Mouse (Mus musculus): Measurements from ENCODE around the gene Spint1. TPM values are rescaled to one million over a fixed set of nuclear protein-coding genes. Genes with fewer than 3 reads are reported as not detected.

The Spint1 gene
- total and polyA plus RNA-seq, 3 experiments, result 0.55 TPM; not detected in 2

- Histone ChIP-seq H3K9me3 (replicated peaks) (no peaks in the 10 kb centered on the region), H3K27me3 (ENCODE audit: insufficient read depth, low read length) (no peaks in the 10 kb centered on the region), H3K36me3 (replicated peaks) (peaks cover 90% of the 10 kb centered on the region), H3K4me1 (ENCODE audit: insufficient read depth, low read depth, low read length) (peaks cover 63% of the 10 kb centered on the region), H3K4me3 (ENCODE audit: low read depth, low read length) (no peak overlapping the region; the same call in 1 of the 2 replicates)
- DNase-seq (ENCODE audit: low spot score), result no peak
- no peak for TF ChIP-seq TAL1 (conservative IDR thresholded peaks at IDR 0.05; ENCODE audit: low read depth, low read length)
- TF ChIP-seq POLR2AphosphoS5 (IDR thresholded peaks at IDR 0.05; ENCODE audit: insufficient replicate concordance, low read depth, low read length), result no peak
- no peak for TF ChIP-seq GATA1 (IDR thresholded peaks at IDR 0.05; ENCODE audit: borderline replicate concordance, low read length)
- no peak for ATAC-seq (ENCODE audit: extremely low read depth, insufficient number of reproducible peaks, low FRiP score, poor library complexity, severe bottlenecking)
Measured at GRCm38 (mm10) chr2:119293776-119294390, 56.7 kb downstream of the Spint1 start.

- Histone ChIP-seq H3K27me3 (ENCODE audit: insufficient read depth, low read length) (no peaks in the 10 kb centered on the region), H3K36me3 (replicated peaks) (peaks cover 95% of the 10 kb centered on the region), H3K9me3 (replicated peaks) (no peaks in the 10 kb centered on the region), H3K4me1 (ENCODE audit: insufficient read depth, low read depth, low read length) (peaks cover 67% of the 10 kb centered on the region), H3K4me3 (ENCODE audit: low read depth, low read length) (peak overlapping the region; percentile 42; the same call in 1 of the 2 replicates)
- ATAC-seq (ENCODE audit: extremely low read depth, insufficient number of reproducible peaks, low FRiP score, poor library complexity, severe bottlenecking) (no peak), DNase-seq (ENCODE audit: low spot score) (no peak)
- no peak for TF ChIP-seq CTCF (IDR thresholded peaks at IDR 0.05; ENCODE audit: low read depth, low read length)
- no peak for TF ChIP-seq GATA2 (IDR thresholded peaks at IDR 0.05; ENCODE audit: borderline replicate concordance, low read depth, low read length)
- no peak for TF ChIP-seq POLR2AphosphoS5 (IDR thresholded peaks at IDR 0.05; ENCODE audit: insufficient replicate concordance, low read depth, low read length)
- TF ChIP-seq TAL1 (conservative IDR thresholded peaks at IDR 0.05; ENCODE audit: low read depth, low read length), result no peak
- TF ChIP-seq GATA1 (IDR thresholded peaks at IDR 0.05; ENCODE audit: borderline replicate concordance, low read length), result no peak
Measured at GRCm38 (mm10) chr2:119294411-119294810, 57.2 kb downstream of the Spint1 start.

- no peak for ATAC-seq (ENCODE audit: extremely low read depth, insufficient number of reproducible peaks, low FRiP score, poor library complexity, severe bottlenecking)
- peaks cover 94% of the 10 kb centered on the region for H3K36me3 ChIP-seq (replicated peaks)
- DNase-seq (ENCODE audit: low spot score), result no peak
Measured at GRCm38 (mm10) chr2:119296756-119297155, 59.6 kb downstream of the Spint1 start.

GRCm38 (mm10) chr2:119297506-119297905 lies 60.3 kb downstream of the Spint1 start:
- H3K27me3 ChIP-seq (ENCODE audit: insufficient read depth, low read length), result no peaks in the 10 kb centered on the region
- ATAC-seq (ENCODE audit: extremely low read depth, insufficient number of reproducible peaks, low FRiP score, poor library complexity, severe bottlenecking) (no peak), DNase-seq (ENCODE audit: low spot score) (no peak)
- H3K4me3 ChIP-seq (ENCODE audit: low read depth, low read length), result no peak overlapping the region
- peaks cover 83% of the 10 kb centered on the region for H3K4me1 ChIP-seq (ENCODE audit: insufficient read depth, low read depth, low read length)
- H3K36me3 ChIP-seq (replicated peaks), result peaks cover 91% of the 10 kb centered on the region
- H3K9me3 ChIP-seq (replicated peaks), result no peaks in the 10 kb centered on the region
- TF ChIP-seq CTCF (IDR thresholded peaks at IDR 0.05; ENCODE audit: low read depth, low read length), result no peak
- TF ChIP-seq POLR2AphosphoS5 (IDR thresholded peaks at IDR 0.05; ENCODE audit: insufficient replicate concordance, low read depth, low read length), result no peak
- TF ChIP-seq GATA1 (IDR thresholded peaks at IDR 0.05; ENCODE audit: borderline replicate concordance, low read length), result no peak
- no peak for TF ChIP-seq GATA2 (IDR thresholded peaks at IDR 0.05; ENCODE audit: borderline replicate concordance, low read depth, low read length)
- TF ChIP-seq TAL1 (conservative IDR thresholded peaks at IDR 0.05; ENCODE audit: low read depth, low read length), result no peak

More at GRCm38 (mm10) chr2:119296756-119297155, 59.6 kb downstream of the Spint1 start:
- peaks cover 76% of the 10 kb centered on the region for H3K4me1 ChIP-seq (ENCODE audit: insufficient read depth, low read depth, low read length)
- TF ChIP-seq POLR2AphosphoS5 (IDR thresholded peaks at IDR 0.05; ENCODE audit: insufficient replicate concordance, low read depth, low read length) (no peak), TAL1 (conservative IDR thresholded peaks at IDR 0.05; ENCODE audit: low read depth, low read length) (no peak), CTCF (IDR thresholded peaks at IDR 0.05; ENCODE audit: low read depth, low read length) (no peak), GATA2 (IDR thresholded peaks at IDR 0.05; ENCODE audit: borderline replicate concordance, low read depth, low read length) (no peak), GATA1 (IDR thresholded peaks at IDR 0.05; ENCODE audit: borderline replicate concordance, low read length) (no peak)
- no peaks in the 10 kb centered on the region for H3K9me3 ChIP-seq (replicated peaks)
- no peaks in the 10 kb centered on the region for H3K27me3 ChIP-seq (ENCODE audit: insufficient read depth, low read length)
- no peak overlapping the region for H3K4me3 ChIP-seq (ENCODE audit: low read depth, low read length)

GRCm38 (mm10) chr2:119298330-119298729 lies 61.2 kb downstream of the Spint1 start:
- TF ChIP-seq CTCF (IDR thresholded peaks at IDR 0.05; ENCODE audit: low read depth, low read length), result no peak
- no peak for TF ChIP-seq TAL1 (conservative IDR thresholded peaks at IDR 0.05; ENCODE audit: low read depth, low read length)
- no peak for TF ChIP-seq GATA2 (IDR thresholded peaks at IDR 0.05; ENCODE audit: borderline replicate concordance, low read depth, low read length)
- TF ChIP-seq POLR2AphosphoS5 (IDR thresholded peaks at IDR 0.05; ENCODE audit: insufficient replicate concordance, low read depth, low read length), result no peak
- no peak for ATAC-seq (ENCODE audit: extremely low read depth, insufficient number of reproducible peaks, low FRiP score, poor library complexity, severe bottlenecking)
- no peak for DNase-seq (ENCODE audit: low spot score)

GRCm38 (mm10) chr2:119298839-119299238 lies 61.7 kb downstream of the Spint1 start:
- Histone ChIP-seq H3K9me3 (replicated peaks) (no peaks in the 10 kb centered on the region), H3K36me3 (replicated peaks) (peaks cover 81% of the 10 kb centered on the region), H3K4me1 (ENCODE audit: insufficient read depth, low read depth, low read length) (peaks cover 86% of the 10 kb centered on the region), H3K4me3 (ENCODE audit: low read depth, low read length) (no peak overlapping the region), H3K27me3 (ENCODE audit: insufficient read depth, low read length) (no peaks in the 10 kb centered on the region)
- ATAC-seq (ENCODE audit: extremely low read depth, insufficient number of reproducible peaks, low FRiP score, poor library complexity, severe bottlenecking) (no peak), DNase-seq (ENCODE audit: low spot score) (no peak)
- TF ChIP-seq POLR2AphosphoS5 (IDR thresholded peaks at IDR 0.05; ENCODE audit: insufficient replicate concordance, low read depth, low read length), result no peak
- TF ChIP-seq TAL1 (conservative IDR thresholded peaks at IDR 0.05; ENCODE audit: low read depth, low read length), result no peak
- TF ChIP-seq GATA1 (IDR thresholded peaks at IDR 0.05; ENCODE audit: borderline replicate concordance, low read length), result no peak
- TF ChIP-seq CTCF (IDR thresholded peaks at IDR 0.05; ENCODE audit: low read depth, low read length), result no peak
- TF ChIP-seq GATA2 (IDR thresholded peaks at IDR 0.05; ENCODE audit: borderline replicate concordance, low read depth, low read length), result no peak

More at GRCm38 (mm10) chr2:119298330-119298729, 61.2 kb downstream of the Spint1 start:
- peaks cover 85% of the 10 kb centered on the region for H3K4me1 ChIP-seq (ENCODE audit: insufficient read depth, low read depth, low read length)
- H3K27me3 ChIP-seq (ENCODE audit: insufficient read depth, low read length), result no peaks in the 10 kb centered on the region
- H3K36me3 ChIP-seq (replicated peaks), result peaks cover 86% of the 10 kb centered on the region
- no peak overlapping the region for H3K4me3 ChIP-seq (ENCODE audit: low read depth, low read length)
- no peaks in the 10 kb centered on the region for H3K9me3 ChIP-seq (replicated peaks)

Other genes with a start within 250 kb of the Spint1 start
- 18.5 and 27.3 TPM in 2 replicates for gene Ccdc32, start 208.0 kb upstream of the Spint1 start, total RNA-seq (2014; fragmentation: Nextera tagmentation)
- 28.1 and 33.0 TPM in 2 replicates for gene Ccdc32, start 208.0 kb upstream of the Spint1 start, total RNA-seq (2017)
- 13.7 and 20.1 TPM in 2 replicates for gene Ccdc32, start 208.0 kb upstream of the Spint1 start, polyA plus RNA-seq (2012)
- gene Rpusd2, start 202.6 kb upstream of the Spint1 start, total RNA-seq (2014; fragmentation: Nextera tagmentation), result 24.8 and 26.7 TPM in 2 replicates
- 15.4 and 18.5 TPM in 2 replicates for gene Rpusd2, start 202.6 kb upstream of the Spint1 start, total RNA-seq (2017)
- 7.6 and 8.3 TPM in 2 replicates for gene Rpusd2, start 202.6 kb upstream of the Spint1 start, polyA plus RNA-seq (2012)
- gene Knl1, start 190.2 kb upstream of the Spint1 start, total RNA-seq (2014; fragmentation: Nextera tagmentation), result 174 and 183 TPM in 2 replicates
- 75.2 and 85.0 TPM in 2 replicates for gene Knl1, start 190.2 kb upstream of the Spint1 start, total RNA-seq (2017)
- gene Knl1, start 190.2 kb upstream of the Spint1 start, polyA plus RNA-seq (2012), result 13.6 and 14.1 TPM in 2 replicates
- 37.2 and 55.1 TPM in 2 replicates for gene Rad51, start 124.6 kb upstream of the Spint1 start, total RNA-seq (2014; fragmentation: Nextera tagmentation)
- 27.9 and 40.0 TPM in 2 replicates for gene Rad51, start 124.6 kb upstream of the Spint1 start, total RNA-seq (2017)
- 28.8 and 40.3 TPM in 2 replicates for gene Rad51, start 124.6 kb upstream of the Spint1 start, polyA plus RNA-seq (2012)
- 69.1 and 77.4 TPM in 2 replicates for gene Rmdn3, start 80.3 kb upstream of the Spint1 start, total RNA-seq (2014; fragmentation: Nextera tagmentation)
- 95.9 and 104 TPM in 2 replicates for gene Rmdn3, start 80.3 kb upstream of the Spint1 start, total RNA-seq (2017)
- 53.7 and 54.9 TPM in 2 replicates for gene Rmdn3, start 80.3 kb upstream of the Spint1 start, polyA plus RNA-seq (2012)
- 1.3 TPM in 1 of 2 replicates, not detected in the other for gene Gchfr, start 69.6 kb upstream of the Spint1 start, total RNA-seq (2014; fragmentation: Nextera tagmentation)
- gene Gchfr, start 69.6 kb upstream of the Spint1 start, total RNA-seq (2017), result 6.7 and 9.8 TPM in 2 replicates
- 40.2 and 43.5 TPM in 2 replicates for gene Gchfr, start 69.6 kb upstream of the Spint1 start, polyA plus RNA-seq (2012)
- not detected in 2 replicates for gene Gm14137, start 62.9 kb upstream of the Spint1 start, total RNA-seq (2014; fragmentation: Nextera tagmentation)
- gene Gm14137, start 62.9 kb upstream of the Spint1 start, total RNA-seq (2017), result 0.06 and 0.16 TPM in 2 replicates
- 0.02 TPM in 1 of 2 replicates, not detected in the other for gene Gm14137, start 62.9 kb upstream of the Spint1 start, polyA plus RNA-seq (2012)
- 18.4 and 23.4 TPM in 2 replicates for gene Zfyve19, start 28.7 kb upstream of the Spint1 start, total RNA-seq (2014; fragmentation: Nextera tagmentation)
- gene Zfyve19, start 28.7 kb upstream of the Spint1 start, total RNA-seq (2017), result 26.8 and 28.9 TPM in 2 replicates
- 18.8 and 22.7 TPM in 2 replicates for gene Zfyve19, start 28.7 kb upstream of the Spint1 start, polyA plus RNA-seq (2012)
- 17.0 and 41.4 TPM in 2 replicates for gene Dnajc17, start 28.6 kb upstream of the Spint1 start, total RNA-seq (2014; fragmentation: Nextera tagmentation)
- gene Dnajc17, start 28.6 kb upstream of the Spint1 start, total RNA-seq (2017), result 16.9 and 24.9 TPM in 2 replicates
- 32.5 TPM in 2 replicates for gene Dnajc17, start 28.6 kb upstream of the Spint1 start, polyA plus RNA-seq (2012)
- gene Ppp1r14d, start 7.5 kb upstream of the Spint1 start, total RNA-seq (2014; fragmentation: Nextera tagmentation), result not detected in 2 replicates
- gene Ppp1r14d, start 7.5 kb upstream of the Spint1 start, total RNA-seq (2017), result not detected in 2 replicates
- gene Ppp1r14d, start 7.5 kb upstream of the Spint1 start, polyA plus RNA-seq (2012), result not detected in 2 replicates
- not detected in 2 replicates for gene Rhov, start 33.9 kb downstream of the Spint1 start, total RNA-seq (2014; fragmentation: Nextera tagmentation)
- gene Rhov, start 33.9 kb downstream of the Spint1 start, total RNA-seq (2017), result 0.11 TPM in 1 of 2 replicates, not detected in the other
- not detected in 2 replicates for gene Rhov, start 33.9 kb downstream of the Spint1 start, polyA plus RNA-seq (2012)
- gene Vps18, start 51.4 kb downstream of the Spint1 start, total RNA-seq (2014; fragmentation: Nextera tagmentation), result 9.0 and 9.6 TPM in 2 replicates
- gene Vps18, start 51.4 kb downstream of the Spint1 start, total RNA-seq (2017), result 19.8 and 21.2 TPM in 2 replicates
- 27.3 and 33.3 TPM in 2 replicates for gene Vps18, start 51.4 kb downstream of the Spint1 start, polyA plus RNA-seq (2012)
- gene Dll4, start 88.4 kb downstream of the Spint1 start, total RNA-seq (2014; fragmentation: Nextera tagmentation), result 0.23 TPM in 1 of 2 replicates, not detected in the other
- gene Dll4, start 88.4 kb downstream of the Spint1 start, total RNA-seq (2017), result 0.33 TPM in 1 of 2 replicates, not detected in the other
- gene Dll4, start 88.4 kb downstream of the Spint1 start, polyA plus RNA-seq (2012), result 0.09 TPM in 2 replicates
- gene Chac1, start 113.9 kb downstream of the Spint1 start, total RNA-seq (2014; fragmentation: Nextera tagmentation), result not detected in 2 replicates
- gene Chac1, start 113.9 kb downstream of the Spint1 start, total RNA-seq (2017), result not detected in 2 replicates
- gene Chac1, start 113.9 kb downstream of the Spint1 start, polyA plus RNA-seq (2012), result not detected in 2 replicates
- gene Ino80, start 240.3 kb downstream of the Spint1 start, total RNA-seq (2014; fragmentation: Nextera tagmentation), result 41.2 and 46.8 TPM in 2 replicates
- gene Ino80, start 240.3 kb downstream of the Spint1 start, total RNA-seq (2017), result 16.3 and 20.4 TPM in 2 replicates
- 7.0 and 8.0 TPM in 2 replicates for gene Ino80, start 240.3 kb downstream of the Spint1 start, polyA plus RNA-seq (2012)